Mouse (Mus musculus) CH12.LX (cell line): Measurements from ENCODE around the gene Gucy2c. TPM values are rescaled to one million over a fixed set of nuclear protein-coding genes. Genes with fewer than 3 reads are reported as not detected.
A peak's percentile ranks its signal among the peaks of the same experiment; 100 is the strongest.

Source experiments
- DNase-seq: peaks from one replicate; pipeline ENCODE4 v3.0.0-alpha.2; 2013; ENCODE audit errors: extremely low read depth
- H3K27ac ChIP-seq: 2 replicates; pipeline ENCODE4 v1.5.1; 2012; ENCODE audit warnings: low read depth, mild to moderate bottlenecking, control low read depth, moderate library complexity; ENCODE audit not compliant: insufficient read depth
- H3K27me3 ChIP-seq: replicated peaks from 2 replicates; pipeline ENCODE3; 2012; ENCODE audit warnings: inconsistent platforms
- H3K36me3 ChIP-seq, 2 experiments: replicated peaks in 1 of 2; 2 replicates each; pipeline versions ENCODE3 to v1.6.1; 2012; ENCODE audit warnings: inconsistent platforms in 1 of 2, low read length in 1 of 2, mild to moderate bottlenecking in 1 of 2, mixed read lengths in 1 of 2, moderate library complexity in 1 of 2; ENCODE audit not compliant: control insufficient read depth in 1 of 2, insufficient read depth in 1 of 2
- H3K4me1 ChIP-seq, 2 experiments: 2 replicates each; pipeline ENCODE4 v1.6.1; 2012; ENCODE audit warnings: inconsistent platforms in 1 of 2, moderate library complexity in 1 of 2; ENCODE audit not compliant: insufficient read depth in 2 of 2, control insufficient read depth in 1 of 2
- H3K4me2 ChIP-seq: 2 replicates; pipeline ENCODE4 v1.6.1; 2012; ENCODE audit warnings: low read depth, mild to moderate bottlenecking, control low read depth; ENCODE audit not compliant: poor library complexity, insufficient read depth, severe bottlenecking
- H3K4me3 ChIP-seq, 3 experiments: fragments of 150-350 bp in 1 of 3; sonication (generic) in 1 of 3; replicated peaks in 1 of 3; 2 replicates each; pipeline versions ENCODE3 to v1.5.1; 2011 to 2012; ENCODE audit warnings: low read depth in 2 of 3, low read length in 2 of 3, mild to moderate bottlenecking in 2 of 3, moderate library complexity in 2 of 3, control low read depth in 1 of 3, improper control_type of control experiment in 1 of 3, inconsistent platforms in 1 of 3, mixed read lengths in 1 of 3; ENCODE audit not compliant: poor library complexity in 1 of 3
- H3K79me2 ChIP-seq: replicated peaks from 2 replicates; pipeline ENCODE4 v1.6.1; 2012; ENCODE audit warnings: mild to moderate bottlenecking, moderate library complexity; ENCODE audit not compliant: control insufficient read depth, poor library complexity, insufficient read depth, severe bottlenecking; ENCODE audit errors: extremely low read depth
- H3K9ac ChIP-seq: 2 replicates; pipeline ENCODE4 v1.6.1; 2012; ENCODE audit warnings: low read depth, mild to moderate bottlenecking, control low read depth, moderate library complexity; ENCODE audit not compliant: insufficient read depth
- H3K9me3 ChIP-seq: replicated peaks from 2 replicates; pipeline ENCODE3; 2012; ENCODE audit warnings: low read length, inconsistent platforms, mixed read lengths
- CTCF ChIP-seq, 2 experiments: IDR thresholded peaks in 1 of 2; conservative IDR thresholded peaks in 1 of 2; 2 replicates each; pipeline ENCODE4 v1.5.1; 2011 to 2012; ENCODE audit warnings: low read depth in 2 of 2, low read length in 2 of 2, improper control_type of control experiment in 1 of 2, inconsistent platforms in 1 of 2, mild to moderate bottlenecking in 1 of 2, moderate library complexity in 1 of 2
- GABPA ChIP-seq: IDR thresholded peaks from 2 replicates; pipeline ENCODE4 v1.6.1; 2012; ENCODE audit warnings: low read depth, low read length, improper control_type of control experiment, inconsistent platforms; ENCODE audit not compliant: insufficient replicate concordance
- MEF2A ChIP-seq: IDR thresholded peaks from 2 replicates; pipeline ENCODE4 v1.6.1; 2014; ENCODE audit warnings: low read depth, mild to moderate bottlenecking, inconsistent platforms, low read length, improper control_type of control experiment, borderline replicate concordance
- POLR2A ChIP-seq: IDR thresholded peaks from 2 replicates; pipeline ENCODE4 v1.6.1; 2011; ENCODE audit warnings: low read depth, mild to moderate bottlenecking, improper control_type of control experiment, low read length
- SMC3 ChIP-seq: IDR thresholded peaks from 2 replicates; pipeline ENCODE4 v1.6.1; 2011; ENCODE audit warnings: low read depth, low read length, improper control_type of control experiment
- ZKSCAN1 ChIP-seq: IDR thresholded peaks from 2 replicates; pipeline ENCODE4 v1.6.1; 2012; ENCODE audit warnings: low read depth, inconsistent platforms, low read length, improper control_type of control experiment, borderline replicate concordance
- ZMIZ1 ChIP-seq: IDR thresholded peaks from 2 replicates; pipeline ENCODE4 v1.6.1; 2012; ENCODE audit warnings: low read depth, mild to moderate bottlenecking, inconsistent platforms, low read length, improper control_type of control experiment
- dilution Hi-C: fragments of 300-500 bp; cut with MboI; formaldehyde crosslinking; loops from 2 replicates; pipeline ENCODE4 v1.14.3; 2020; ENCODE audit warnings: low sequenced_read_pairs; ENCODE audit not compliant: extremely low pct_unique_long_range_greater_than_20kb, extremely low pct_ligation_motif_present
- in situ Hi-C: fragments of 300-500 bp; cut with MboI; formaldehyde crosslinking; loops from 3 replicates; pipeline ENCODE4 v1.14.3; 2019; ENCODE audit warnings: low sequenced_read_pairs, low pct_ligation_motif_present, low pct_unique_long_range_greater_than_20kb, mixed read lengths
- polyA plus RNA-seq: library from polyadenylated mRNA; unstranded; fragments of >175 nt; gene quantifications from 2 replicates; pipeline ENCODE4 v1.2.1, GENCODE M21; 2012; ENCODE audit warnings: low read depth; ENCODE audit not compliant: insufficient read length
- total RNA-seq, 2 experiments: library from RNA; depleted of rRNA; stranded (reverse); fragments of 300-350 nt in 1 of 2; fragments of >200 nt in 1 of 2; gene quantifications; 2 replicates each; pipeline ENCODE4 v1.2.3; 2012 to 2014

Gucy2c gene
- total and polyA plus RNA-seq, 3 experiments = 0.08 to 0.13 (median 0.10) TPM

GRCm38 (mm10) chr6:136815381-136815780, 33.8 kb upstream of the Gucy2c start:
- Histone ChIP-seq H3K4me1 (peaks cover under 1 to 16% of the 10 kb centered on the region in 2 experiments), H3K4me2 (no peak overlapping the region), H3K36me3 (peaks cover 68 to 88% of the 10 kb centered on the region in 2 experiments), H3K79me2 (peaks cover 11% of the 10 kb centered on the region), H3K9ac (no peak overlapping the region), H3K27me3 (no peaks in the 10 kb centered on the region), H3K4me3 (no peak overlapping the region), H3K27ac (no peak overlapping the region), H3K9me3 (no peaks in the 10 kb centered on the region)
- in situ Hi-C loops (no loop called here), dilution Hi-C loops (no loop called here)
- DNase-seq = no peak
- TF ChIP-seq GABPA (no peak), SMC3 (no peak)

- dilution Hi-C loops = no loop called here
- no peak overlapping the region for H3K4me3 ChIP-seq
Measured at GRCm38 (mm10) chr6:136813117-136813516, 31.6 kb upstream of the Gucy2c start.

GRCm38 (mm10) chr6:136811196-136811595, 29.6 kb upstream of the Gucy2c start:
- peaks cover 30% of the 10 kb centered on the region for H3K79me2 ChIP-seq
- no peak overlapping the region for H3K9ac ChIP-seq
- dilution Hi-C loops = no loop called here
- no peak for DNase-seq
- no peak overlapping the region for H3K27ac ChIP-seq
- no peak overlapping the region for H3K4me2 ChIP-seq
- H3K4me3 ChIP-seq = no peak overlapping the region
- H3K27me3 ChIP-seq = no peaks in the 10 kb centered on the region
- peaks cover 6 to 41% of the 10 kb centered on the region in 2 experiments for H3K4me1 ChIP-seq
- in situ Hi-C loops = no loop called here
- TF ChIP-seq POLR2A = no peak
- no peak for TF ChIP-seq MEF2A
- no peak for TF ChIP-seq ZKSCAN1
- TF ChIP-seq, all 38 proteins: peak for 0
- no peaks in the 10 kb centered on the region for H3K9me3 ChIP-seq
- H3K36me3 ChIP-seq = peaks cover 36 to 53% of the 10 kb centered on the region in 2 experiments

More at GRCm38 (mm10) chr6:136813117-136813516, 31.6 kb upstream of the Gucy2c start:
- H3K36me3 ChIP-seq = peaks cover 53 to 71% of the 10 kb centered on the region in 2 experiments
- H3K79me2 ChIP-seq = peaks cover 30% of the 10 kb centered on the region
- no peak overlapping the region for H3K4me2 ChIP-seq
- H3K27me3 ChIP-seq = no peaks in the 10 kb centered on the region
- no peak for DNase-seq
- peak in 1 of 2 experiments; percentile 19; a peak in 1 of 4 replicates for TF ChIP-seq CTCF (conservative IDR thresholded peaks at IDR 0.05 in 1 of 2, IDR thresholded peaks at IDR 0.05 in 1 of 2; ENCODE audit: low read depth in 2 of 2, low read length in 2 of 2)
- TF ChIP-seq ZMIZ1 = no peak
- TF ChIP-seq, all 38 proteins: peak for 1
- Histone ChIP-seq H3K27ac (no peak overlapping the region), H3K4me1 (peaks cover 4 to 24% of the 10 kb centered on the region in 2 experiments), H3K9ac (no peak overlapping the region), H3K9me3 (no peaks in the 10 kb centered on the region)
- in situ Hi-C loops = no loop called here
